Mouse (Mus musculus) liver, postnatal 0 days (tissue): ENCODE data around the gene Alg9.

Source experiments
- CTCF ChIP-seq: sonication (generic); IDR thresholded peaks from 2 replicates; pipeline ENCODE4 v1.5.1; 2016; ENCODE audit warnings: antibody characterized with exemption, low read depth
- EP300 ChIP-seq: IDR thresholded peaks from 2 replicates; pipeline ENCODE4 v1.6.1; 2016; ENCODE audit warnings: antibody characterized with exemption, low read depth, mild to moderate bottlenecking

DNA sequence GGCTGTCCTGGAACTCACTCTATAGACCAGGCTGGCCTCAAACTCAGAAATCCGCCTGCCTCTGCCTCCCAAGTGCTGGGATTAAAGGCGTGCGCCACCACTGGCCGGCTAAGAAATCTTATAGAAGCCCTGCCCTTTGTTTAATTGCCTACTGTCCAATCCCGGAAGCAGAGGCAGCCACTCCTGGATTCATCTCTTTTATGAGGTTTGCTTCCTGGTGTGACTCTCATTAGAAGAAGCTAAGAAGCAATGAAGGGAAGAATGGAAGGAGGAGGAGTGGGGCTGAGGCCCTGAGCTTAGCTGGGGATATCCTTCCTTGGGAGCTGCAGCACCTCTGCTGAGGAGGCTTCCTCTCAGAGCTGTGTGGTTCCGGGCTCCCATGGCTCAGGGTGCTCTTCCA lies 46.8 kb downstream of the Alg9 start:
- no peak for TF ChIP-seq CTCF
- no peak for TF ChIP-seq EP300
